Mouse (Mus musculus) heart, postnatal 25 days (tissue): ENCODE measurements around the gene Olfr427. TPM values are rescaled to one million over a fixed set of nuclear protein-coding genes. Genes with fewer than 3 reads are reported as not detected.

Experiments
- total RNA-seq, 2 experiments: library from RNA; stranded (reverse); gene quantifications; 2 replicates each; pipeline ENCODE4 v1.2.3; 2021

Gene Olfr427
- total RNA-seq, 2 experiments from 2014 or later: not detected

Other genes with a start within 250 kb of the Olfr427 start
- gene Ifi211, start 183.8 kb upstream of the Olfr427 start, total RNA-seq: 1 to 10 TPM; 1.0 to 1.7 TPM
- 10 to 100 TPM; 12.7 to 14.6 TPM for gene Mndal, start 154.4 kb upstream of the Olfr427 start, total RNA-seq
- gene Ifi203, start 154.2 kb upstream of the Olfr427 start, total RNA-seq: 10 to 100 TPM; 15.0 to 15.2 TPM
- not detected for gene Ifi202b, start 114.1 kb upstream of the Olfr427 start, total RNA-seq
- 1 to 10 TPM; 5.2 to 6.0 TPM for gene Ifi205, start 65.1 kb upstream of the Olfr427 start, total RNA-seq
- gene Olfr433, start 56.2 kb upstream of the Olfr427 start, total RNA-seq: not detected
- not detected for gene Olfr432, start 47.7 kb upstream of the Olfr427 start, total RNA-seq
- gene Olfr430, start 30.3 kb upstream of the Olfr427 start, total RNA-seq: not detected
- gene Olfr429, start 12.6 kb upstream of the Olfr427 start, total RNA-seq: not detected
- not detected for gene Olfr231, start 24.3 kb downstream of the Olfr427 start, total RNA-seq
- gene Olfr424, start 34.6 kb downstream of the Olfr427 start, total RNA-seq: not detected
- not detected for gene Olfr420, start 58.7 kb downstream of the Olfr427 start, total RNA-seq
- gene Spta1, start 75.9 kb downstream of the Olfr427 start, total RNA-seq: 10 to 100 TPM; 11.5 to 11.7 TPM
- gene Olfr419, start 155.2 kb downstream of the Olfr427 start, total RNA-seq: not detected
- gene Mptx1, start 233.6 kb downstream of the Olfr427 start, total RNA-seq: not detected